Mouse (Mus musculus): ENCODE data around the gene Plekhm1. TPM values are rescaled to one million over a fixed set of nuclear protein-coding genes. Genes with fewer than 3 reads are reported as not detected.
A peak's percentile ranks its signal among the peaks of the same experiment; 100 is the strongest.
"Not testable (repeated sequence)": the region's sequence is repeated elsewhere in the genome, so short reads cannot be mapped to it uniquely, and the experiment has no call there.

Gene Plekhm1
- 10 to 100 TPM; 11.0 to 12.5 (median 11.6) TPM for total RNA-seq (2022)

DNA sequence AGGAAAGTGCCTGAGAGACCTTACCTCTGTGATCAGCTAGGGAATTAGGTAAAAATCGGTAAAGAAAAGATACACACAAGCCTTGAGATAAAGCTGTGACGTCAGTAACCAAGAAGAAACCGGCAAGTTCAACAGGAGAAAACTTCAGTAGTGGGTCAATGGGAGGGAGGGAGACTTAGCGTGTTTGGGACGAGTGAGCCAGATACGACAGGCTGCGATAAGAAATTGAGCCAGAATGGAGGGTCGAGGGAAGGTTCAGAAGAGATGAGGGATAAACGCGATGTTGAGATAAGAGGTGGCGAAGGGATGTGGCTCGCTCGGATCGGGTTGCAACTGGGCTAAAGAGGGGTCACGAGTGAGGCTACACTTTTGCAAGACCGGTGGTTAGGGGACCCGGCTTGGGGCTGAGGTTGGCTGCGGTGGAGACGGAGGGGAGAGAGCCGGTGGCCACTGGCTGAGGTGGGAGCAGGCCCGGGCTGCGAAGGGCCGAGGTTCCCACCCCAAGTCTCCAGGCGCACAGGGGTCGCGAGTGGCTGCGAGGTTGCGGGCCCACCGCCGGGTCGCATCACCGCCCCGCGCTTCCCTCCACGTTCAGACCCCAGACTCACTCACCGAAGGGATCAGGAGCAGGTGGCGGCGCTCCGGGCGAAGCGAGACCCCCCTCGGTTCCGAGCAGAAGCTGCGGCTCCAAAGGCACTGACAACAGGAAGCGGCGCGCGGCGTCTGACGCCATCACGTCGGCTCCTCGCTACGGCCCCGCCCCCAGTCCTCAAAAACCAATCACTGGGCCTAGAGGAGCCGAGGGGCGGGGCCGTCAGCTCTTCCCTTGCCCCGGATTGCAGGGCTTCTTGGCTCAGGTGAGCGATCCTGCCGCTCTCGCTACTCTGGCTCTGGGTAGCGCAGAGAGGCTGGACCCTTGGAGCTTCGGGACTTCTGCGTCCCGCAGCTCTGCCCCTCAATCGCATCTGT lies at the start of gene Plekhm1:
Gene Plekhm1 (minus strand): TSS at position 707 of the 969 bp plus-strand sequence.
- DNase-seq (ENCODE audit: low spot score): peak; percentile 94

GRCm38 (mm10) chr11:103451105-103451504 lies 38.6 kb upstream of the Plekhm1 start:
- DNase-seq (ENCODE audit: low spot score): not testable (repeated sequence)

GRCm38 (mm10) chr11:103449721-103450120 lies 37.2 kb upstream of the Plekhm1 start:
- DNase-seq (ENCODE audit: low spot score): not testable (repeated sequence)

DNA sequence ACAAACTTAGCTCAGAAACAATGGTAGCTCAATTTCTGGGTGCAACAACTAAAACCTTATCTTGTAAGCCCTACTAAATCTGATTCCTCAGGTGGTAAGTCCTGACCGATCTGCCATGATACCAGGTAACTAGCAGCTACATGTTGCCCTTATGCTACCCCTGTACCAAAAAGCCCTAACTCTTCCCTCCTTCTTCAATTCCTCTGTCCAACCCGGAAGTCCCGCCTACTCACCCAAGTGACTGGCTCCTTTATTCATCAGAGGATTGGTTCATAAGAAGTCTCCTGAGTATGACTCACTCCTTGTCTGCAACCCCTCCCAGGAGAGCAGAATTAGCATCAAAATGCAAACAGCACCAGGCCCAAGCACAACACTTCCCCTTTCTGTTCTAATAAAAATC lies 31.2 kb upstream of the Plekhm1 start:
- peak; percentile 6 for DNase-seq (ENCODE audit: low spot score)

- no peak for DNase-seq (ENCODE audit: low spot score)
Observed at GRCm38 (mm10) chr11:103436282-103436681, 23.8 kb upstream of the Plekhm1 start.

- DNase-seq (ENCODE audit: low spot score): no peak
Observed at GRCm38 (mm10) chr11:103425031-103425430, 12.5 kb upstream of the Plekhm1 start.

GRCm38 (mm10) chr11:103419667-103420066 lies 7.2 kb upstream of the Plekhm1 start:
- DNase-seq (ENCODE audit: low spot score): no peak

DNA sequence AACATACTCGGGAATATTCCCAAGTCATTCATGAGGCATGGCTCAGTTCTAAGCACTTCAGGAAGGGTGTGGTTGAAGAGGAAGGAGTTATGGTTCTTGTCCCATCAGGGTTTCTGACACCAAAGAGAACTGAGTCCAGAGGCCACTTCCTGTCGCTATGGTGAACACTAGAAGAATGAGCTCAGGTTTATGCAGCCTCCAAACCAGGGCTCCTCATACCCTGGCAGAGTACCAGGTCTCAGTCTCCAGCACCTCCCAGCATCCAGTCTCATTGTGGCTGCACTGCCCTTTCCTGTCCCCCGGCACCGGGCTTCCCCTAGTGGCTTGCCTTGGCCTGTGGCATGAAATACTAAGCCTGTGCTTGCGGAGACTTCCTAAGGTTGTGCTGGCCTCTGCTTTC lies 6.7 kb upstream of the Plekhm1 start:
- DNase-seq (ENCODE audit: low spot score): no peak

DNA sequence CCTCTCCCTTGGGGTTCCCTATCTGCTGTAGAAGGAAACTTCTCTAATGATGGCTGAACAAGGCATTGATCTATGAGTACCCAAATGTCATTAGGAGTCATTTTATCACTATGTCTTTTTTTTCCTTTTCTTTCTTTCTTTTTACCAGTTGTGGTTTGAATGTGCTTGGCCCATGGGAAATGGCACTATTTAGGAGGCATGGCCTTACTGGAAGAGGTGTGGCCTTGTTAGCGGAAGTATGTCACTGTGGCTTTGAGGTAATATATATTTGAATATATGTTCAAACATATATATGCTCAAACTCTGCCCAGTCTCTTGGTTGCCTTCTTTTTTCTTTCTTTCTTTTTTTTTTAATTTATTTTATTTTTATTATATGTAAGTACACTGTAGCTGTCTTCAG lies 1.0 kb upstream of the Plekhm1 start:
- DNase-seq (ENCODE audit: low spot score): no peak

GRCm38 (mm10) chr11:103412950-103413423 lies 500 bp upstream of the Plekhm1 start:
- DNase-seq (ENCODE audit: low spot score): no peak

- no peak for DNase-seq (ENCODE audit: low spot score)
Observed at GRCm38 (mm10) chr11:103411301-103411700, 1.2 kb downstream of the Plekhm1 start.

DNA sequence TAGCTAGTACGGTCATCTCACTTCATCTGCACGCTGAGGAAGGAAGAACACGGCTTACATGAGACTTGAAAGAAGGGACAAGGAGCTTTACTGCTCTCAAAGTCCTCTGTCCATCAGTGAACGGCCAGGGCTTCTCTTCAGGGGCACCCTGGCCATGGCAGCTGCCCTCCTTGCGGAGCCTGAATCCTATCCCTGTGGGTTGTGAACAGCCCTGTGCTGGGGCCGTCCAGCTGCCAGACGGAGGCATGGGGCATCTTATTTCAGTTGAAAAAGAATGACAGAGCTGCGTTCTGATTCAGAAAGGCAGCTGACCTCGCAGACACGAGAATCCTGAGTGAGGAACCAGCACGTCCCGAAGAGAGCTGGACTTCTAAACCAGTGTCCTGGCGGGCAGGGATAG lies 3.6 kb downstream of the Plekhm1 start:
- no peak for DNase-seq (ENCODE audit: low spot score)

GRCm38 (mm10) chr11:103407136-103407535 lies 5.4 kb downstream of the Plekhm1 start:
- not testable (repeated sequence) for DNase-seq (ENCODE audit: low spot score)

GRCm38 (mm10) chr11:103406551-103406950 lies 5.9 kb downstream of the Plekhm1 start:
- DNase-seq (ENCODE audit: low spot score): no peak

GRCm38 (mm10) chr11:103405814-103406213 lies 6.7 kb downstream of the Plekhm1 start:
- DNase-seq (ENCODE audit: low spot score): no peak

GRCm38 (mm10) chr11:103404618-103405017 lies 7.9 kb downstream of the Plekhm1 start:
- DNase-seq (ENCODE audit: low spot score): no peak

GRCm38 (mm10) chr11:103403776-103404175 lies 8.7 kb downstream of the Plekhm1 start:
- no peak for DNase-seq (ENCODE audit: low spot score)

DNA sequence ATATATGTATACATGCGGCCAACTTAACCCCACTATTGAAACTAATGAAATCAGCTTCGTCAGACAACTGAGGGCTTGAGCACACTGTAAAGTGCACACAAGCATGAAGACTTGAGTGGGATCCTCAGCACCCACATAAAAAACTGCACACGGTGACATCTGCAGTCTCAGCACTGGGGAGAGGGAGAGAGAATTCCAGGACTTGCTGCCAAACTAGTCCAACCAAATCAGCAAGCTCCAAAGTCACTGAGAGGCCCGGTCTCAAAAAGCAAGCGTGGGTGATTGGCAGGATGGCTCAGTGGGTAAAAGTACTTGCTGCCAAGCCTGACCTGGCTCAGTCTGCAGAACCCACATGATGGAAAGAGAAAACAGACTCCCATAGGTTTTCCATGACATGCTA lies 9.7 kb downstream of the Plekhm1 start:
- no peak for DNase-seq (ENCODE audit: low spot score)

- DNase-seq (ENCODE audit: low spot score): no peak
Observed at GRCm38 (mm10) chr11:103402198-103402597, 10.3 kb downstream of the Plekhm1 start.

- DNase-seq (ENCODE audit: low spot score): no peak
Observed at GRCm38 (mm10) chr11:103399986-103400385, 12.5 kb downstream of the Plekhm1 start.

DNA sequence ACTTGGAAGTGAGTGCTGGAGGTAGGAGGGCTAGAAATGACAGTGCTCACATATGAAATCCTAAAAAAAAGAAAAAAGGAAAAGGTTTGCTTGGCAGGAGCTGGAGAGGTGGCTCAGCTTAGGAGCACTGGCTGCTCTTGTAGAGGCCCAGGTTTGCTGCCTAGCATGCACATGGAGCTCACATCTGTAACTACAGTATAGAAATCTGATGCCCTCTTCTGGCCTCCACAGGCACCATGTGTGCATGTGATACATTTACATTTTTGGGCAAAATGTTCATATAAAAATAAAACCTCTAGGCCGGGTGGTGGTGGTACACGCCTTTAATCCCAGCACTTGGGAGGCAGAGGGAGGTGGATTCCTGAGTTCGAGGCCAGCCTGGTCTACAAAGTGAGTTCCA lies 13.4 kb downstream of the Plekhm1 start:
- DNase-seq (ENCODE audit: low spot score): peak; percentile 41

- no peak for DNase-seq (ENCODE audit: low spot score)
Observed at GRCm38 (mm10) chr11:103396682-103397081, 15.8 kb downstream of the Plekhm1 start.

DNA sequence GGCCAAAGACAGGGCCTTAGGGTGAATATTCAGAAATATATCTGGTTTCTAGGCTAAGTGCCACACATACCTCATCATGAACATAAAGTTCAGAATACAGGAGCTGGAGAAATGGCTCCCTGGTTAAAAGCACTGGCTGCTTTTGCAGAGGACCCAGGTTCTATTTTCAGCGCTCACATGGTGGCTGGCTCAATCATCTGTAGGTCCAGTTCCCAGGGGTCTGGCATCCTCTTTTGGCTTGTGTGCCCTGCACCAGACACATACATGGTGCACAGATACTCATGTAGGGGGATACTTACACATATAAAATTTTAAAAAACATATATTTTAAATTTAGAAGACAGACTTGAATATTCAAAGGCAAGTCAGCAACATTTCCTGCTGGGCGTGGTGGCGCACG lies 16.3 kb downstream of the Plekhm1 start:
- no peak for DNase-seq (ENCODE audit: low spot score)

Data from heart, adult 8-10 months (tissue).